Mouse (Mus musculus): ENCODE measurements around the gene Rnf41. TPM values are rescaled to one million over a fixed set of nuclear protein-coding genes. Genes with fewer than 3 reads are reported as not detected.

Gene Rnf41
- polyA plus RNA-seq, 1 experiment from 2014 or later, result 42.7 TPM

- H3K27me3 ChIP-seq (ENCODE audit: control insufficient read depth, insufficient read depth, low read depth, low read length), result no peaks in the 10 kb centered on the region
- peak; percentile 29 for ATAC-seq (ENCODE audit: low read depth)
- H3K27ac ChIP-seq (ENCODE audit: low read length), result peak overlapping the region; percentile 95
- peak overlapping the region; percentile 76 for H3K4me3 ChIP-seq (ENCODE audit: low read length)
- WGBS, result under 1% methylated on average over 14 of the region's 14 CpGs
- H3K4me2 ChIP-seq (ENCODE audit: low read depth, low read length), result peak overlapping the region; percentile 86
- H3K4me1 ChIP-seq (replicated peaks; ENCODE audit: control insufficient read depth, insufficient read depth, low read length), result peaks cover 26% of the 10 kb centered on the region
- peaks cover 10% of the 10 kb centered on the region for H3K36me3 ChIP-seq (ENCODE audit: control insufficient read depth, insufficient read depth, low read length)
- peak overlapping the region; percentile 89 for H3K9ac ChIP-seq (ENCODE audit: low read length)
- no peaks in the 10 kb centered on the region for H3K9me3 ChIP-seq (ENCODE audit: control insufficient read depth, low read length)
Measured at GRCm38 (mm10) chr10:128412055-128412381, 561 bp downstream of the Rnf41 start.

GRCm38 (mm10) chr10:128412558-128412957 lies 1.1 kb downstream of the Rnf41 start:
- Histone ChIP-seq H3K4me1 (replicated peaks; ENCODE audit: control insufficient read depth, insufficient read depth, low read length) (peaks cover 26% of the 10 kb centered on the region), H3K4me2 (ENCODE audit: low read depth, low read length) (peak overlapping the region; percentile 86), H3K36me3 (ENCODE audit: control insufficient read depth, insufficient read depth, low read length) (peaks cover 11% of the 10 kb centered on the region), H3K27me3 (ENCODE audit: control insufficient read depth, insufficient read depth, low read depth, low read length) (no peaks in the 10 kb centered on the region), H3K27ac (ENCODE audit: low read length) (peak overlapping the region; percentile 95), H3K9me3 (ENCODE audit: control insufficient read depth, low read length) (no peaks in the 10 kb centered on the region), H3K9ac (ENCODE audit: low read length) (peak overlapping the region; percentile 89), H3K4me3 (ENCODE audit: low read length) (peak overlapping the region; percentile 76)
- 20% methylated on average over 1 of the region's 1 CpGs for WGBS
- no peak for ATAC-seq (ENCODE audit: low read depth)

GRCm38 (mm10) chr10:128413076-128413475 lies 1.6 kb downstream of the Rnf41 start:
- peaks cover 26% of the 10 kb centered on the region for H3K4me1 ChIP-seq (replicated peaks; ENCODE audit: control insufficient read depth, insufficient read depth, low read length)
- H3K9me3 ChIP-seq (ENCODE audit: control insufficient read depth, low read length), result no peaks in the 10 kb centered on the region
- H3K27ac ChIP-seq (ENCODE audit: low read length), result no peak overlapping the region
- WGBS, result 36% methylated on average over 1 of the region's 1 CpGs
- peak overlapping the region; percentile 76; the same call in 1 of the 2 replicates for H3K4me3 ChIP-seq (ENCODE audit: low read length)
- no peak overlapping the region; the same call in 1 of the 2 replicates for H3K4me2 ChIP-seq (ENCODE audit: low read depth, low read length)
- H3K27me3 ChIP-seq (ENCODE audit: control insufficient read depth, insufficient read depth, low read depth, low read length), result no peaks in the 10 kb centered on the region
- H3K9ac ChIP-seq (ENCODE audit: low read length), result no peak overlapping the region
- ATAC-seq (ENCODE audit: low read depth), result no peak
- H3K36me3 ChIP-seq (ENCODE audit: control insufficient read depth, insufficient read depth, low read length), result peaks cover 11% of the 10 kb centered on the region

- WGBS, result 85% methylated on average over 5 of the region's 5 CpGs
- H3K27me3 ChIP-seq (ENCODE audit: control insufficient read depth, insufficient read depth, low read depth, low read length), result no peaks in the 10 kb centered on the region
- peaks cover 21% of the 10 kb centered on the region for H3K4me1 ChIP-seq (replicated peaks; ENCODE audit: control insufficient read depth, insufficient read depth, low read length)
- H3K9me3 ChIP-seq (ENCODE audit: control insufficient read depth, low read length), result no peaks in the 10 kb centered on the region
- no peak overlapping the region for H3K9ac ChIP-seq (ENCODE audit: low read length)
- H3K4me3 ChIP-seq (ENCODE audit: low read length), result no peak overlapping the region
- H3K4me2 ChIP-seq (ENCODE audit: low read depth, low read length), result no peak overlapping the region
- no peak for ATAC-seq (ENCODE audit: low read depth)
- H3K27ac ChIP-seq (ENCODE audit: low read length), result no peak overlapping the region
- H3K36me3 ChIP-seq (ENCODE audit: control insufficient read depth, insufficient read depth, low read length), result peaks cover 14% of the 10 kb centered on the region
Measured at GRCm38 (mm10) chr10:128414848-128415247, 3.4 kb downstream of the Rnf41 start.

- H3K4me3 ChIP-seq (ENCODE audit: low read length), result no peak overlapping the region
- H3K27me3 ChIP-seq (ENCODE audit: control insufficient read depth, insufficient read depth, low read depth, low read length), result no peaks in the 10 kb centered on the region
- peaks cover 26% of the 10 kb centered on the region for H3K36me3 ChIP-seq (ENCODE audit: control insufficient read depth, insufficient read depth, low read length)
- H3K4me1 ChIP-seq (replicated peaks; ENCODE audit: control insufficient read depth, insufficient read depth, low read length), result no peaks in the 10 kb centered on the region
- no peak overlapping the region for H3K27ac ChIP-seq (ENCODE audit: low read length)
- H3K9me3 ChIP-seq (ENCODE audit: control insufficient read depth, low read length), result no peaks in the 10 kb centered on the region
- no peak overlapping the region for H3K9ac ChIP-seq (ENCODE audit: low read length)
- no peak for ATAC-seq (ENCODE audit: low read depth)
- WGBS, result 71% methylated on average over 5 of the region's 5 CpGs
- no peak overlapping the region for H3K4me2 ChIP-seq (ENCODE audit: low read depth, low read length)
Measured at GRCm38 (mm10) chr10:128422426-128422825, 11.0 kb downstream of the Rnf41 start.

- H3K9ac ChIP-seq (ENCODE audit: low read length), result no peak overlapping the region
- H3K4me3 ChIP-seq (ENCODE audit: low read length), result no peak overlapping the region
- peaks cover 34% of the 10 kb centered on the region for H3K36me3 ChIP-seq (ENCODE audit: control insufficient read depth, insufficient read depth, low read length)
- H3K27ac ChIP-seq (ENCODE audit: low read length), result no peak overlapping the region
- no peaks in the 10 kb centered on the region for H3K4me1 ChIP-seq (replicated peaks; ENCODE audit: control insufficient read depth, insufficient read depth, low read length)
- no peaks in the 10 kb centered on the region for H3K9me3 ChIP-seq (ENCODE audit: control insufficient read depth, low read length)
- ATAC-seq (ENCODE audit: low read depth), result no peak
- 38% methylated on average over 7 of the region's 7 CpGs for WGBS
- H3K27me3 ChIP-seq (ENCODE audit: control insufficient read depth, insufficient read depth, low read depth, low read length), result no peaks in the 10 kb centered on the region
- H3K4me2 ChIP-seq (ENCODE audit: low read depth, low read length), result no peak overlapping the region
Measured at GRCm38 (mm10) chr10:128424604-128425003, 13.1 kb downstream of the Rnf41 start.

- Histone ChIP-seq H3K4me3 (ENCODE audit: low read length) (no peak overlapping the region), H3K9me3 (ENCODE audit: control insufficient read depth, low read length) (no peaks in the 10 kb centered on the region), H3K27me3 (ENCODE audit: control insufficient read depth, insufficient read depth, low read depth, low read length) (no peaks in the 10 kb centered on the region), H3K36me3 (ENCODE audit: control insufficient read depth, insufficient read depth, low read length) (peaks cover 34% of the 10 kb centered on the region), H3K4me2 (ENCODE audit: low read depth, low read length) (no peak overlapping the region), H3K27ac (ENCODE audit: low read length) (0 out of 2 replicates have a peak overlapping the region, but pooled peaks have one; percentile 30), H3K4me1 (replicated peaks; ENCODE audit: control insufficient read depth, insufficient read depth, low read length) (no peaks in the 10 kb centered on the region), H3K9ac (ENCODE audit: low read length) (no peak overlapping the region)
- 61% methylated on average over 3 of the region's 3 CpGs for WGBS
- peak; percentile 59 for ATAC-seq (ENCODE audit: low read depth)
Measured at GRCm38 (mm10) chr10:128425260-128425659, 13.8 kb downstream of the Rnf41 start.

- WGBS, result 84% methylated on average over 5 of the region's 5 CpGs
- Histone ChIP-seq H3K27ac (ENCODE audit: low read length) (no peak overlapping the region), H3K4me2 (ENCODE audit: low read depth, low read length) (no peak overlapping the region), H3K36me3 (ENCODE audit: control insufficient read depth, insufficient read depth, low read length) (peaks cover 18% of the 10 kb centered on the region), H3K9ac (ENCODE audit: low read length) (no peak overlapping the region), H3K4me1 (replicated peaks; ENCODE audit: control insufficient read depth, insufficient read depth, low read length) (no peaks in the 10 kb centered on the region), H3K4me3 (ENCODE audit: low read length) (no peak overlapping the region), H3K9me3 (ENCODE audit: control insufficient read depth, low read length) (no peaks in the 10 kb centered on the region), H3K27me3 (ENCODE audit: control insufficient read depth, insufficient read depth, low read depth, low read length) (no peaks in the 10 kb centered on the region)
- no peak for ATAC-seq (ENCODE audit: low read depth)
Measured at GRCm38 (mm10) chr10:128429052-128429451, 17.6 kb downstream of the Rnf41 start.

- Histone ChIP-seq H3K27me3 (ENCODE audit: control insufficient read depth, insufficient read depth, low read depth, low read length) (no peaks in the 10 kb centered on the region), H3K4me2 (ENCODE audit: low read depth, low read length) (no peak overlapping the region), H3K9ac (ENCODE audit: low read length) (no peak overlapping the region), H3K36me3 (ENCODE audit: control insufficient read depth, insufficient read depth, low read length) (peaks cover 18% of the 10 kb centered on the region), H3K4me3 (ENCODE audit: low read length) (no peak overlapping the region), H3K27ac (ENCODE audit: low read length) (no peak overlapping the region), H3K9me3 (ENCODE audit: control insufficient read depth, low read length) (no peaks in the 10 kb centered on the region), H3K4me1 (replicated peaks; ENCODE audit: control insufficient read depth, insufficient read depth, low read length) (no peaks in the 10 kb centered on the region)
- WGBS, result 70% methylated on average over 4 of the region's 4 CpGs
- no peak for ATAC-seq (ENCODE audit: low read depth)
Measured at GRCm38 (mm10) chr10:128429454-128429853, 18.0 kb downstream of the Rnf41 start.

- WGBS, result 92% methylated on average over 2 of the region's 2 CpGs
- no peaks in the 10 kb centered on the region for H3K27me3 ChIP-seq (ENCODE audit: control insufficient read depth, insufficient read depth, low read depth, low read length)
- H3K36me3 ChIP-seq (ENCODE audit: control insufficient read depth, insufficient read depth, low read length), result peaks cover 29% of the 10 kb centered on the region
- H3K4me2 ChIP-seq (ENCODE audit: low read depth, low read length), result no peak overlapping the region
- H3K27ac ChIP-seq (ENCODE audit: low read length), result no peak overlapping the region
- no peak overlapping the region for H3K9ac ChIP-seq (ENCODE audit: low read length)
- H3K4me1 ChIP-seq (replicated peaks; ENCODE audit: control insufficient read depth, insufficient read depth, low read length), result no peaks in the 10 kb centered on the region; the same call in 1 of the 2 replicates
- H3K4me3 ChIP-seq (ENCODE audit: low read length), result no peak overlapping the region
- H3K9me3 ChIP-seq (ENCODE audit: control insufficient read depth, low read length), result no peaks in the 10 kb centered on the region
- ATAC-seq (ENCODE audit: low read depth), result no peak
Measured at GRCm38 (mm10) chr10:128433417-128433816, 22.0 kb downstream of the Rnf41 start.
